Mouse (Mus musculus): Measurements from ENCODE around the gene Tnrc6a. TPM values are rescaled to one million over a fixed set of nuclear protein-coding genes. Genes with fewer than 3 reads are reported as not detected.

Gene Tnrc6a
- polyA plus RNA-seq, 1 experiment, result 88.9 TPM

DNA sequence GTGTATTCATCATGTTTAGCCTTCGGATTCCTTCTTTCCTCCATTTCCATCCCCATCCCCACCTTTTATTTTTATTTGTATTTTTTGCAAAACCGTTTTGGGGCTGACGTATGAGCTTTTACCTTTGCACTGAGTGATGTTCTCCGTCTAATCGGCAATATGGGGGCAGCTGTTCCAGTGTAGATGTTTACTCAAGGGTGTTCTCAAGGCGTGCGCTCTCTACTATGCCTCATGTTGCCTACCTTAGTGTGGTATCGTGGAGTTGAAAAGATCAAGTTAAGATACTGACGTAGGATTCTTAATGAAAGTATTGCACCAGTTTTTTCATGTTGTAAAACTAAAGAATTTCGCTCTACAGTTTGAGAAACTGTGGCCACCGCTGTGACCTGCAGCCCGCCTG, 69.5 kb downstream of the Tnrc6a start:
- TF ChIP-seq POLR2A (IDR thresholded peaks at IDR 0.05; ENCODE audit: borderline replicate concordance, extremely low read depth, insufficient read depth, insufficient read length, poor library complexity, severe bottlenecking), result no peak
- no peak for TF ChIP-seq CTCF (IDR thresholded peaks at IDR 0.05; ENCODE audit: borderline replicate concordance, extremely low read depth, insufficient read depth, insufficient read length)
- DNase-seq (ENCODE audit: low read depth), result no peak

DNA sequence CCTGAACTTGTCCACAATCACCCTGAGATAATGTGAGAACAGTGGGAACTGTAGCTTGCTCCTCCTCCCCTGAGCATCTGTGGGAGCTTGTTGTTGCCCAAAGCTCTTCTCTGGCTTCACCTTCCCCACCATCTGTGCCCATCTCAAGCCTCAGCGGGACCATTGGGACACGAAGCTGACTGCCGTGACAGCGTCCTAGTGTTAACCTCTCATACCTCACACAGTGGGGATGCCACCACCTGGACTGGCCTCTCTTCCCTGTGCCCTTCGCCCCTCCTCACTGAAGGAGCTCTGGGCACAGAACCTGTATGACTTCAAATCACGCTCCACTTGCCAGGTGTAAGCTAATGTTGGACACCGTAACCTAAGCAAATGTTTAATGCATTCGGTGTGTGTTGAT, 71.0 kb downstream of the Tnrc6a start:
- no peak for DNase-seq (ENCODE audit: low read depth)
- TF ChIP-seq CTCF (IDR thresholded peaks at IDR 0.05; ENCODE audit: borderline replicate concordance, extremely low read depth, insufficient read depth, insufficient read length), result no peak
- no peak for TF ChIP-seq POLR2A (IDR thresholded peaks at IDR 0.05; ENCODE audit: borderline replicate concordance, extremely low read depth, insufficient read depth, insufficient read length, poor library complexity, severe bottlenecking)

DNA sequence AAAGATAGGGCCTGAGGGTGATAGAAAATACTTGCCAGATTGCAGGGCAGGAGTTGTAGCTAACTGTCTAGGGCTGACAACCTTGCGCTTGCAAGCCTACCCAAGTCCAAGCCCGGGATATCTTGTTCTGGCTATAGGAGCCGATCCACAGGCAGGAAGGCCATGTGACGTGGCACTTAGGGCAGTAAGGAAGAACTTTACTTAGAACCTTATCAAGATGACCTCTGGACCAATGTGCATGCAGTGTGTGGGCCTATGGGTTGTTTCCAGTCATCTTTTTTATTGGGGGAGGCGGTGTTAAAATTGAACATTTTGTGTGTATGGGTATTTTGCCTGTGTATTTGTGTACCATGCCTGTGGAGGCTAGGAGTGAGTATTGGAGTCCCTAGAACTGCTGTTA, 72.7 kb downstream of the Tnrc6a start:
- DNase-seq (ENCODE audit: low read depth), result no peak
- TF ChIP-seq POLR2A (IDR thresholded peaks at IDR 0.05; ENCODE audit: borderline replicate concordance, extremely low read depth, insufficient read depth, insufficient read length, poor library complexity, severe bottlenecking), result no peak
- TF ChIP-seq CTCF (IDR thresholded peaks at IDR 0.05; ENCODE audit: borderline replicate concordance, extremely low read depth, insufficient read depth, insufficient read length), result no peak

DNA sequence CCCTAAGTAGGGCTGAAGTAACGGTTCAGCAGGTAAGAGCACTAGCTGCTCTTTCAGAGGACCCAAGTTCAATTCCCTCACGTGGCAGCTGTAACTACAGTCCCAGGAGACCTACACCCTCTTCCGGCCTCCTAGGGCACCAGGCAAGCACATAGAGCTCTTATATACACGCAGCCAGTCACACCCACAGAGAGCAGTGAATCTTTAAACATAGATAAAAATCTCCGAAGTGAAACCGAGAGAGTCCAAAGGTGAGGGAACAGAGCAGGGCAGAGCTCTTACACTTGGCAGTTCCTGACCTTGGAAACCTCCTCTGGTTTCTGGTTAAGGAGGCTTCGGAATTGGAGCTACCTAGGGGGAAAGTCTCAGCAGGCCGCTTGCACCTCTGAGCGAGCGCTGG, 75.0 kb downstream of the Tnrc6a start:
- no peak for DNase-seq (ENCODE audit: low read depth)
- TF ChIP-seq POLR2A (IDR thresholded peaks at IDR 0.05; ENCODE audit: borderline replicate concordance, extremely low read depth, insufficient read depth, insufficient read length, poor library complexity, severe bottlenecking) (no peak), CTCF (IDR thresholded peaks at IDR 0.05; ENCODE audit: borderline replicate concordance, extremely low read depth, insufficient read depth, insufficient read length) (no peak)

DNA sequence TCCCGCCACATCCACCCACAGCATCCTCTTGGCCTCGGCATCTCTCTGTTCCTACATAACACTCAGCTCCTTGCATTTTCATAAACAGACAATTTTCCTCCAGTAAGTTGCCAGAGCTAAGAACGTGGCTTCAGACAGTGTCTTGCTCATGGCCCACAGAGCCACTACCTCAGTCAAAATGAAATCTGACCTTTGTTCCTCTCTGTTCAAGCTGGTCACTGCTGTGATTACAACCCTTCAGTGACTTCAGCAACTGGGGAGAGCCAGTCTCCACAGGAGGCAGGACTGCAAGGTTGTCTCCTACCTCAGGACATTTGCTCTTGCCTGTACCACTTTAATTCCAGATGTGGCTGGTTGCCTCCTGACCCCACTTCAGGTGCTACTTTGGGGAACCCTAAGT, 75.5 kb downstream of the Tnrc6a start:
- TF ChIP-seq POLR2A (IDR thresholded peaks at IDR 0.05; ENCODE audit: borderline replicate concordance, extremely low read depth, insufficient read depth, insufficient read length, poor library complexity, severe bottlenecking) (no peak), CTCF (IDR thresholded peaks at IDR 0.05; ENCODE audit: borderline replicate concordance, extremely low read depth, insufficient read depth, insufficient read length) (no peak)
- no peak for DNase-seq (ENCODE audit: low read depth)

DNA sequence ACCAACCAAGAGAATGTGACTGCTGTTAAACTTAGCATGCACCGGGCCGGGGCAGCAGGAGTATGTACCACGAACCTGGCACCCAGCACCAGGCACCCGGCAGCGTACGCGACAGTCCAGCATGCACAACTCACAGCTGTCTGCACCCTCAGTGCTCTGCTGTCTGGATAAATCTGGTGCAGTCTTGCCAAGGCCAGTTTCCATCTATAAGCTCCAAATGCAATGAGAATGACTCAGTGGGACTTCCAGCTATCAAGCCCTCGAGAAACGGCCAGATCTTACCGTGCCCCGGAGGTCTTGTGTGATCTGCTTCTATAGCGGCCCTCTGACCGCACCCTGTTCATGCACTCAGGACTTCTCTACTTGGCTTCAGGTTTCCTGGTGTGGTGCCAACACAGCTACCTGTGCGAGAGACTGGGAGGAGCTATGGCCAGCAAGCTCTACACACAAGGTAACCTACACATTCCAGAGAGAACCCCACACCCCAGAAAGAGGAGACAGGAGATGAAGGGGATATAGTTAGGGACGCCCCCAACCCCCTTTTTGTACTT, 76.0 kb downstream of the Tnrc6a start:
- DNase-seq (ENCODE audit: low read depth), result no peak
- no peak for TF ChIP-seq POLR2A (IDR thresholded peaks at IDR 0.05; ENCODE audit: borderline replicate concordance, extremely low read depth, insufficient read depth, insufficient read length, poor library complexity, severe bottlenecking)
- TF ChIP-seq CTCF (IDR thresholded peaks at IDR 0.05; ENCODE audit: borderline replicate concordance, extremely low read depth, insufficient read depth, insufficient read length), result no peak

DNA sequence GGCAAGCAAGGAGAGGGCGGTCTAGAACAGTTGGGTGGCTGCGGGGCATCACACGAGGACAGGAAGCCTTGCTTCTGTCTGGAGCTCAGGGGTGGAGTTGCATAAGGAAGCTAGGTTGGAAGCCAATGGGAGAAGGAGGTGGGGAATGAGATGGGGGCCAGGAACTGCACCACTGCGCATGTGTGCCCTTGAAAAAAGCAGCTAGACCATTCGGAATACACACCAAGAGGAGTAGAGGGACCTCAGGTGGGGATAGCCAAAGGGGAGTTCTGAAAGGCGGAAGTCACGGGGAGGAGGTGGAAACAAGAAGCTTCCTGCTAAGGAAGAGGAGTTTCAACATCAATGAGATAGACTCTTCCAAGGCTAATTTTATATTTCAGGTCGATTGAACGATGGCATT, 77.0 kb downstream of the Tnrc6a start:
- TF ChIP-seq CTCF (IDR thresholded peaks at IDR 0.05; ENCODE audit: borderline replicate concordance, extremely low read depth, insufficient read depth, insufficient read length), result no peak
- TF ChIP-seq POLR2A (IDR thresholded peaks at IDR 0.05; ENCODE audit: borderline replicate concordance, extremely low read depth, insufficient read depth, insufficient read length, poor library complexity, severe bottlenecking), result no peak
- no peak for DNase-seq (ENCODE audit: low read depth)

DNA sequence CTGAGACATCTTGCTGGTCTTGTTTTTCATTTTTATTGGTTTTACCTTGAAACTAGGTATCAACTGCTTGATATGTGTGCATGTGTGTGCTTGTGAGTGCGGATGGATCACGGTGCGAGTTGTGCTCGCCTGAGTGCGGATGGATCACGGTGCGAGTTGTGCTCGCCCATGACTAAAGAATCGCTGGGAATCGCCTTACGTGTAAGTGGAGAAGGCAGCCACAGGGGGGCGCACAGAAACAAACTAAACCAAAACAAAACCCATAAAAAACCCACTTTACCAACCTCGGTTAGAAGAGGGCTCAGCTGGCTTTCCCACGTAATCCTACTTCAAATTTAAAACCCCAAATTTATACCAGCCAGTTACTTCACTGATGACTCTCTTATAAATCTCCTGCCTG, 81.6 kb downstream of the Tnrc6a start:
- peak; percentile 79 for DNase-seq (ENCODE audit: low read depth)
- peak; percentile 66 for TF ChIP-seq CTCF (IDR thresholded peaks at IDR 0.05; ENCODE audit: borderline replicate concordance, extremely low read depth, insufficient read depth, insufficient read length)
- TF ChIP-seq POLR2A (IDR thresholded peaks at IDR 0.05; ENCODE audit: borderline replicate concordance, extremely low read depth, insufficient read depth, insufficient read length, poor library complexity, severe bottlenecking), result no peak

DNA sequence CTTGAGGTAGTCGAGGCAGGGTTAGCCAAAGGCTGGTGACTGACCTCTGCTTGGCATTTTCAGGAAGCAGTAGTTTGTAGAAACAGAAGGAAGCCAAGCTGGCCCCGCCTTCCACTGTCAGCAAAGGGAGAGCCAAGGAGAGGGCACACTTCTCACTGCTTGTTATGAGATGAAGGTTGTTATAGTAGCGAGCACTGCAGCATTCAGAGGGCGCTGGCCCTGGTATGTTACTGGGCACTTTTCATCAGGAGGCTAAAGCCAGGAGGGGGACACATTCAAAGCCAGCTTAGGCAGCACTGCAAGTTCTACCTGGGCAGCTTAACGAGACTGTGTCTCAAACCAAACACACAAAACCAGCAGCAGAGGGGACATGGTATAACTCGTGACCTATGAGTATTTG, 83.9 kb downstream of the Tnrc6a start:
- TF ChIP-seq CTCF (IDR thresholded peaks at IDR 0.05; ENCODE audit: borderline replicate concordance, extremely low read depth, insufficient read depth, insufficient read length), result no peak
- no peak for TF ChIP-seq POLR2A (IDR thresholded peaks at IDR 0.05; ENCODE audit: borderline replicate concordance, extremely low read depth, insufficient read depth, insufficient read length, poor library complexity, severe bottlenecking)
- DNase-seq (ENCODE audit: low read depth), result no peak

DNA sequence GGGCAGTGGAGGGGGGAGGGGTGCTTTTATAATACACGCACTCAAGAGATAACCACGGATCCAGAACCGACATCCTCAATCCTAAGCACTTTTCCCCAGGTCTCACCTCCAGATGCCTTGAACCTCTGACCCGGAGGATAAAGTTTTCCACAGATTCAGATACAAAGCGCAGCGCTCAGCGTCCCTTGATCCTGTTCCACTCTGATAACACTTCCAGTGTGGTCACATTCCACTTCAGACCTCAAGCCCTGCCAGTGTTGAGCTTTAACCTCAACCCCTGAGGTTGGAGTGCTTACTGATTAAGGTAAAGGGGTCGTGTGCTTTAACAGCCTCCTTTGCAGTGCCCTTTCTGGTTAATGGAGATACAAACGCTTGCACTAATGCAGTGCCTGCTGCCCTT, 86.2 kb downstream of the Tnrc6a start:
- no peak for DNase-seq (ENCODE audit: low read depth)
- no peak for TF ChIP-seq POLR2A (IDR thresholded peaks at IDR 0.05; ENCODE audit: borderline replicate concordance, extremely low read depth, insufficient read depth, insufficient read length, poor library complexity, severe bottlenecking)
- no peak for TF ChIP-seq CTCF (IDR thresholded peaks at IDR 0.05; ENCODE audit: borderline replicate concordance, extremely low read depth, insufficient read depth, insufficient read length)

DNA sequence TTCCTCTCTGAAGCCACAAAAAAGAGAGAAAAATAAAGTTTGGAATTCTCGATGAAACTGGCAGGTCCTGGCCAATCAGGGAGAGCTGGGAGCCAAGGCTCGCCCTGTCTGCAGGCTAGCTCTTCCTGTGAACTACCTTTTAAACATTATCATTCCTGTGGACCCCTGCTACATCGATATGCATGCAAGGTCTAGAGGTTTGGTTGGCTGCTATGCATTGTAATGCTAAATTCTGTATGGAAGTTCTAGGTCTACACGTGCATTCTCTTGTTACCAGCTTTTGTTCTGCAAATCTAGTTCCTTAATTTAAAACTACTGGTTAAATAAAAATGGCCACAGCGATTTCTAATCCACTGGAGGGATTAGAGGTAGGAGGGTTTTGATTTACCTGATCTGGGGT, 87.8 kb downstream of the Tnrc6a start:
- no peak for DNase-seq (ENCODE audit: low read depth)
- no peak for TF ChIP-seq POLR2A (IDR thresholded peaks at IDR 0.05; ENCODE audit: borderline replicate concordance, extremely low read depth, insufficient read depth, insufficient read length, poor library complexity, severe bottlenecking)
- TF ChIP-seq CTCF (IDR thresholded peaks at IDR 0.05; ENCODE audit: borderline replicate concordance, extremely low read depth, insufficient read depth, insufficient read length), result no peak

DNA sequence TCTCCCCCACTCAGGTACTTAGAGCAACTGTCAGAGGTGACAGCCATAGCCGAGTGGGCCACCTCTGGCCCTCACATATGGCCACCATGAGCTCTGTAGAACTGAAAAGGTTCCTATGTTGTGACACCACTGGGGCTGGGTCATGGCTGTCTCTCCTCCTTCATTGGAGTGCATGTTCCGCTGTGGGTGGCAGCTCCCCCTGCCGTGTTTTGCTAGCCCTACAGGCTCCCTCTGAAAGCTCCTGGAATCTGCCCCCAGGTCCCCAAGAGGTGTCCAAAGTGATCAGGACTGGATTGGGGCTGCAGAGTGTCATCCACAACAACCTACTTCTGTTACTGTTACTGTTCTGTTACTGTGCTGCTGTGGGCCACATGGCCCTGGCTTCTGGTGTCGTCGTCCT, 88.6 kb downstream of the Tnrc6a start:
- TF ChIP-seq CTCF (IDR thresholded peaks at IDR 0.05; ENCODE audit: borderline replicate concordance, extremely low read depth, insufficient read depth, insufficient read length) (no peak), POLR2A (IDR thresholded peaks at IDR 0.05; ENCODE audit: borderline replicate concordance, extremely low read depth, insufficient read depth, insufficient read length, poor library complexity, severe bottlenecking) (no peak)

More for the DNA sequence above, 88.6 kb downstream of the Tnrc6a start:
- DNase-seq (ENCODE audit: low read depth), result no peak

All from brain, embryonic 14.5 days (tissue).